Mouse (Mus musculus) Muller cell, postnatal 12 days (primary cell): Measurements from ENCODE around the gene Agpat3.

Source experiments
- DNase-seq: peaks from one replicate; pipeline ENCODE4 v3.0.0-alpha.2; 2015; ENCODE audit errors: inconsistent ontology term

The Agpat3 gene

DNA sequence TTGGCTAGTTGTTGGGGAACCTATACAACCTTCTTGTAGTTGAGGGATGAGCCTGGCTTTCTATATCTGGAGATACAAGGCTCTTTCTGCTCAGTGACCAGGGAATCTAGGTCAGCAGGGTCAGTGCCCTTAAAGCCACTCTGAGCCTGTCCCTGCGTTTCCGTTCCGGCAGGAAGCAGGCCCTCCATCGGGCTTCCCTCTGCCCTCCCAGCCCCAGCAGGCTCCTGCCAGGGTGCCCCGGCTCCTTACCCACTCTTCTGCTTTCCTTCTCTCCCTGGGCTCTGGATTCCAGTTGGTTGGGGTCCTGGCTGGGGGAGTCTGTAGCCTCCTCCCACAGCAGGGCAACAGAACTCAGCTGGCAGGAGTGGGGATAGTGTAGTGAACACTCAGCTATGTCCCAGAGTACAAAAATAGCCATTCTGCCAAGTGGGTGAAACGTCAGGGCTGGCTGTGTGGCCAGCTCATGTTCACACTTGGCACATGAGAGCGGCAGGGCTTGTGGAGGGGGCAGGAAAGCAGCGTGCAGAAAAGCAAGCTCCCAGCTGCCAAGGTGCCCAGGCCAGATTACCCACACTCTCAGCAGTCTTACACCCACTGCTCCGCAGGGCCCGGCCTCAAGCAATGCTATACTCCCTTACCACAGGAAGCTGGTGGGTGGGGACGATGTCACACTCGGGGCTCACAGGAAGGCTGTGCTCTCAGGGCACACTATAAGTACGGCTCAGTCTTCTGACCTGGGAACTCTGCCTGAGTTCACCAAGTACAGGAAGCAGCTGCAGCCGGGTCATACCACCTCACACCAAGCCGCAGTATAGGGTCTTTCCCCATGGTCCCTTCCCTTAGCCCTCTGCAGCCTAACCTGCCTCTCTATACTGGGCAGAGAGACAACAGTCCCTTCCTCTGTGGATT lies 54.5 kb downstream of the Agpat3 start:
- peak; percentile 81 for DNase-seq

GRCm38 (mm10) chr10:78296980-78297379 lies 55.3 kb downstream of the Agpat3 start:
- DNase-seq: no peak

GRCm38 (mm10) chr10:78296371-78296770 lies 55.9 kb downstream of the Agpat3 start:
- DNase-seq: no peak

- DNase-seq: no peak
Observed at GRCm38 (mm10) chr10:78293576-78293975, 58.7 kb downstream of the Agpat3 start.

DNA sequence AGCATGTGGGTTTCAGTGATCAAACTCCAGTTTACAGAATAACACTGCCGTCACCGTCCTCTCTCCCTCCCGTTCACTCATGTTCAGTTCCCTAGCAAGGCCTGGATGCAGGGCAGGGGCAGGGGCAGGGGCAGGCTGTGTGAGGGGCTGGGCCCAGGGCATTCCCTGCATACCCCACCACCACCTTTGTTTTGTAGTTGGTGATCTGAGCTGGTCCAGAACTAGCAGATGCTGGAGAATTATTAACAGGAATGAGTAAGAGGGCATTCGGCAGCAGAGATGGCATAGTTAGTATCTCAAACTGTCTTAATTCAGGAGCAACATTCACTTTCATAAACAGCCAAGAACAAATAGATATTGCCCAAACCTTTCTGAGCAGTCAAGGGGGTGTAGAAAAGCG lies 59.9 kb downstream of the Agpat3 start:
- no peak for DNase-seq

DNA sequence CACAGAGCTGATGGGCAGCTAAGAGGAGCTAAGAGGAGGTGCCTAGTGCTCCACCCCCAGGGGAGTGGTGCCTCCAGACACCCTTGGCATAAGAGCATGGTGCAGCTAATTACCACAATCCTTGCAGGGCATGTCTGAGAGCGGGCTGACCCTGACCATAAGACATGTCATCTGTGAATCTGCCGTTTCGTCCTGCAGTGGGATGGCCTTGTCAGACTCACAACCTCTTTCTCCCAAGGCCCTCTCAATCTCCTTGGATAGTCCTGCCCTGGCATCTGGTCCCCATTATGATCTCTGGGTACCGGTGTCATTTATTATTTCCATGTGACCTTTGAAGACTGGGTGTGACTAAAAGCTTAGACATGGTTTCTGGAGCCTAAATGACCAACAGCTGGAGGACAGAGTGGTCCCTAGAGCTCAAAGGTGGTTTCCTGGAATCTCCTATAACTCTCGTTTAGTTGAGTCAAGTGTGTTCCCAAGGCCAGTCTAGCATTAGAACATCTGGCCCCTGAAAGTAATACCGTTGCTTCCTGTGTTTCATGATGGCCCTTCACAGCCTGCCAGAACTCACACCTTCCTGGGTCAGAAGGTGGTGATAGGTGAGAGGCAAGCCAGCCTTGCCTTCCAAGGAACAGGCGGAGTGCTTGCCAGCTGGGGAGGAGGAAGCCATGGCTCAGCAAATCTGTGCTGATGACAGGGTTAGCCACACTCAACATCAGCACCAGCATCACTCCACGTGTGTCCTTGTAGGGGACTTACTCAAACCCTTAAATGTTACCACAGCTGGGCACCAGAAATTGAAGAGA lies 61.4 kb downstream of the Agpat3 start:
- DNase-seq: no peak

DNA sequence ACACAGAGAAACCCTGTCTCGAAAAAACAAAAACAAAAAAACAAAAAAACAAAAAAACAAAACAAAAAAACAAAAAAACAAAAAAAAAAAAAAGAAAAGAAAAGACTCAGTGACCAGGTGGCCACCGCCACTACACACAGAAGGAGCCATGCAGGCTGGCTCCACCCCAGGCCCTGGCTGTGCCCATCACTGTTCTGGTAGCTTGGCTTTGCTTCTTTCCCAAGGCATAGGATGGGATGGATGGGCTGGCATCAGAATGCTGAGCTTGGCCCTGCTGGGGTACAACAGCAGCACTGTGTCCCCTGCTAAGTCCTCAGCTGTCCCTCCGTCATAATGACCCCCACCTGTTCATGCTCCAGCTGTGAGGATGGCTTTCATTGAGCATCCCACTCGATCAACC lies 63.4 kb downstream of the Agpat3 start:
- DNase-seq: no peak

DNA sequence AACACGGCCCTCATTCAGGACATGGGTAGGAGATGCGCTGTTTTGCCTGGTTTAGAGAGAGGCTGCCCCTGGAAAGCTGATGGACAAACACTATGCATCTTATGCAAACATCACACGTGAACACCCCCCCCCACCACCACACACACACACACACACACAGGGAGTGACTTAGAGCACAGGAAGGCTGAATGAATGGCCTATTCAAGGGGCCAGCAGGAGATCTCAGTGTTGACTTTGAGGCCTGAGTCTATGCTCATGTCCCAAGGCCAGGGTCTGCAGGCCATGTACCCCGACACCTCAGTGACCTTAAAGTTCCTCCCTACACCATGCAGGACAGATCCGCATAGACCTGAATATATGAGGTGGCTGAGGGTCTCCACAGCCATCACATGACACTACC lies 64.2 kb downstream of the Agpat3 start:
- no peak for DNase-seq

- DNase-seq: no peak
Observed at GRCm38 (mm10) chr10:78287465-78288132, 64.7 kb downstream of the Agpat3 start.

DNA sequence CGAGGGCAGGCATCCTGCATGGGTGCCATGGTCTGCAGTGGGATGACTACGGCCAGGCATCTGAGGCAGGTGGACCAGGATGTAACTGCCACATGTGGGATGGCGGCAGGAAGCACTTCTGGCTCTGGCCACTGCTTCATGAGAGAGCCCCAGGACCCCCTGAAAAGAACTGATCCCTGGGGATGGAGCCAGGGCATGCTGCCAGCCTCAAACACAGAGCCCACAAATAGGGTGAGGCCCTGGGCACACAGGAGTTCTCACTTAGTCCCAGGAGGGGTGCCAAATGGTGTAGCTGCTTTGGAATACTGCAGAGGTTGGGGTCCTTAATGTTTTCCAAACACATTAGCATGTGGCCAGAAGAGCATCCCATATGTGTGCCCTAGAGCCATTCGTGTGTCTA lies 66.3 kb downstream of the Agpat3 start:
- no peak for DNase-seq

- DNase-seq: no peak
Observed at GRCm38 (mm10) chr10:78285409-78285808, 66.9 kb downstream of the Agpat3 start.

- no peak for DNase-seq
Observed at GRCm38 (mm10) chr10:78284812-78285211, 67.5 kb downstream of the Agpat3 start.

DNA sequence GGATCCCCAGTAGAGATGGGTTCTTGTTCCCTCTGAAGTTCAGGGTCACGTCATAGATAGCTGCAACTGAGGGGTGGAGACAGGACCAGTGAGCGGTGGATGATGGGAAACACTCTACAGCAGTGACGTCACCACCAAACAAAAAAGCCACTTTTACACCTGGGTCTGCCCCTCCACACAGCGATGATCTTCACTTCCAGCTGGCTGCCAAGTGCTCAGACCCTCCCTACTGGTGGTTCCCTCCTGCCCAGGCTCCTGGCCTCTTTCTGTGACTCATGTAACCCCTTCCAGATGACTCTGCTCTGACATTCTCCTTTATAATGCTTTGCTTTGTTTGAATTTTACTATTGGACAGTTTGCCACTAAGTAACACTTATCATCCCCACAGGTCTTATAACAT lies 69.9 kb downstream of the Agpat3 start:
- no peak for DNase-seq

DNA sequence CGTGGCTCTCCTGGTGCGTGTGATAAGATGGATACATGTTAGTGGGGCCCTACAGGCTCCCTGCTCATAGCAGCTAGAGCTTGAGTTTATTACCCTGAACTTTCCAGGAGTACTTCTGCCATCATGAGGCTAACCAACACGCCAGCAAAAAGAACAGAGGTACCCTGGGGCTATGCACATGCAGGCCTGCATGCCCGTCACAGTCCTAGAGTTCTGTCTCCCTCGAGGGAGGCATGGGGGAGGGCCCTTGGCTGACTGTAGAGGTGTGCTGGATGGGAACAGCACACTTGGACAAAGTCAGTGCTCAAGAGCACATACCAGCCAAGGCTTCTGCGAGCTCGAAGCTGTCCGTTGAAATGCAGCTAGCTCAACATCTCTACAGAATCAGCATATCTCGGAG lies 71.8 kb downstream of the Agpat3 start:
- no peak for DNase-seq

GRCm38 (mm10) chr10:78279210-78279609 lies 73.1 kb downstream of the Agpat3 start:
- peak; percentile 56 for DNase-seq

DNA sequence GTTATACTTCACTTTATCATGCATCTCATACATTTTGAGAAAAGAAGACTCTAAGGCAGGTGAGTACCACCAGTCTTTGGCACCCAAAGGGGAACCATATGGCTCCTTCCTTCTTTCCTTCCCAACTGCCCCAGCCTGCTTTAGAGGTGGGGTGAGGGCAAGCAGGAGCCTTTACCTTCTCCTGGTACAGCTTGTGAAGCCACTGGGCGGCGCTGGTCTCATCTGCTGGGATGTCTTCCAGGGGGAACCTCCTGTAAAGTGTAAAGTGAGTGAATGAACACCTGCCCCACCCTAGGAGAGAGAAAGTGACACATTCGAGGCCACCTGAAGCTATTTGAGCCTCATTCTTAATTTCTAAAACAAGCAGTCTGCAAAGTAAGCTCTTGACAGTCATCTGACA lies 74.5 kb downstream of the Agpat3 start:
- DNase-seq: no peak

DNA sequence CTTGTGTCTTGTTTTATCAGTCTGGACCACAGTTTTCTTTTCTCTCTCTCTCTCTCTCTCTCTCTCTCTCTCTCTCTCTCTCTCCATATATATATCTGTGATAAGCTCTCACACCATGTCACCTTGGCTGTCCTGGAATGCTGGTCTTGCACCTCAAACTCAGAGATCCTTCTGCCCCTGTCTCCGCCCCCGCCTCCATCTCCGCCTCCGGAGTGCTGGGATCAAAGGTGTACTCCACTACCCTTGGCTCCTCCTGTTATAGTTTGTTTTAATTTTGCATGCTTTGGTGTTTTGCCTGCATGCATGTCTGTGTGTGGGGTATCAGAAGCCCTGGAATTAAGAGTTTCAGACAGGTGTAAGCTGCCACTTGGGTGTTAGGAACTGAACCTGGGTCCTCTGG lies 76.0 kb downstream of the Agpat3 start:
- DNase-seq: no peak

DNA sequence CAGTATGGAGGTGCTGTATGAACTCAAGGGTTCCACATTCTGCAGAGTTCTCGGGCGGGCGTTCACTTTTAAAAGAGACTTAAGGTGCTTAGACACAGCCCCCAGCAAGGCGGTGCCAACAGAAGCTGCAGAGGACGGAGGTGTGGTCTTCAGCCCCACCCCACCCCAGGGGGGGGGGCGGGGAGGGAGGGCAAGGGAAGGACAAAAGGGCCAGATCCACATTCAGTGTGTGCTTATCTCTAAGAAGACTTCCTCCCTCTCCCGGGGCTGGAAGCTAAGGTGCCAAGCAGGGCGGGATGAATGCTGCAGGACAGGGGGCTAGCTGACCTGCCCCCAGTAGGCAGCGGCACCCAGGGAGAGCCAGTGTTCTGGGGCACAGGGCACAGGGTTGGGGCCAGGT lies 79.4 kb downstream of the Agpat3 start:
- DNase-seq: no peak

- no peak for DNase-seq
Observed at GRCm38 (mm10) chr10:78265881-78266280, 86.4 kb downstream of the Agpat3 start.

- no peak for DNase-seq
Observed at GRCm38 (mm10) chr10:78264735-78265134, 87.6 kb downstream of the Agpat3 start.

DNA sequence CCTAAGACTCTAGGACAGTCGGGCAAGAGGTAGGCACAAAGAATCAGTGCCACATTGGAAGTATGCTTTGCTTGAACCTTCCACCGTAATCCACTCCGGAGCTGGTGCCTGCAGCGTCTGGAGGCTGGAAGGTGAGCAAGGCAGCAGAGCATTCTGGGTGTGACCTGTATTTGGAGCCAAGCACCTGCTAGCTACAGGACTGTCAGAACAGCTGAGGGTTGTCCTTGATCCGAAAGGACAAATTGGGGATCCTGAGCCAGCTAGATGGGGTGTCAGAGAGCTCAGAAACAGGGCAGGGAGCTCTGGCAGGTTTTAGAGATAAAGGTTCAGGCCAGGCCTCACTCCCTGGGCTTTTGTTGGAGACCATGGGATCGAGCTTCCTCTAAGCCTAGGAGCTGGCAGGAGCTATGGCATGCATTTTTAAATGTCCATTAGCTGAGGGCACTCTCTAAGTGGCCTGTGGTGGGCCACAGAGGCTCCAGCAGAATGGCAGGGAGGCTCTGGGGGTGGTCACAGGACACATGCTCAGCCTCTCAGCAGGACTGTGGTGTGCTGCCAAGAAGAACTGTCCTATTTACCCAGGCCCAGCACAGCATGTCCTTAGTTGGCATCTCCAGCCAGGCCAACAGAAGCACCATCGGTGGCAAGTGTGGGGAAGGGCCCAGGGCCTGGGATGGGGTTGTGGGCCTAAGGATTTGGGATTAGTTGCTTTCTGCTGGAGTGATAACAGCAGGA lies 91.2 kb downstream of the Agpat3 start:
- peak; percentile 20 for DNase-seq

DNA sequence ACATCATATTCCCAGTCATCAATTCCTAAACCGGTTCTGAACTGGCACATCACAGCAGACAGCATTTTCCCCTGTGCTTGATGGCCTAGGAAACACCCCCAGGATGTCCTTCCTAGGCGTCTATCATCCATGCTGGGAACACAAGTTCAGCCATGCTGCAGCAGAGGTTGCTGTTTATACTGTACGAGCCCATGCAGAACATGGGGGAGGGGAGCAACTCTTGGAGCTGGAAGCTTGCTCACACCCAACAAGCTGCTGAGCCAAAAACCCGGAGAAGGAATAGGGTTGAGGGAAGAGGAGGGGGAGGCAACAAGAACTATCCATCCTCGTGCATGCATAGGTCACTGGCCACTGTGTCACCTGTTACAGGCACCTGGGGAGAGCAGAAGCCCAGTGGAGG lies 92.0 kb downstream of the Agpat3 start:
- no peak for DNase-seq
